Mouse (Mus musculus): ENCODE measurements around the gene Egfl8. TPM values are rescaled to one million over a fixed set of nuclear protein-coding genes. Genes with fewer than 3 reads are reported as not detected.

Gene Egfl8
- polyA plus RNA-seq, 1 experiment from 2014 or later, result 12.3 TPM

DNA sequence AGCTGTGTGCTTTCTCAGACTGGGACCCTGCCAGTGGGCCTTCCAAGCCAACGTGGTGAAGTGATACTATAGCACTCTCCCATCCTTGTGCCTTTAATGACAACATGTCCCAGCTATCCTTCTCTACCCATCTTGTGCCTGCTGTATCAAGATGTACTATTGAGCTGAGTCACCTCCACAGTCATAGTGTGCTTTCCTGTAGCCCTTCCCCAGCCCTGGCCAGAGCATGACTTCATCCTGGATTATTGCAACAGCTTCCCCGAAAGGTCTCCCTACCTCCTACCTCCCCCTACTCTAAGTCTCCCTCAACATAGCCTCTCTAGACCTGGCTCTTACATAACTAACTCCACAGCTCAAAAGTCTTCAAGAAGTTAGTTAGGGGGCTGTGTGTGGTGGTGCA, 19.9 kb upstream of the Egfl8 start:
- no peak for ATAC-seq (ENCODE audit: low FRiP score)
- Histone ChIP-seq H3K9me3 (replicated peaks) (no peaks in the 10 kb centered on the region), H3K36me3 (no peaks in the 10 kb centered on the region), H3K27ac (replicated peaks) (no peak overlapping the region), H3K9ac (replicated peaks) (no peak overlapping the region), H3K4me3 (replicated peaks) (no peak overlapping the region), H3K27me3 (replicated peaks) (peaks cover 14% of the 10 kb centered on the region), H3K4me1 (peaks cover 25% of the 10 kb centered on the region), H3K4me2 (no peak overlapping the region)
- 61% methylated on average over 2 of the region's 2 CpGs for WGBS

GRCm38 (mm10) chr17:34632261-34632691, 16.5 kb upstream of the Egfl8 start:
- no peaks in the 10 kb centered on the region for H3K9me3 ChIP-seq (replicated peaks)
- peak overlapping the region; percentile 90 for H3K4me2 ChIP-seq
- 0 out of 2 replicates have a peak, but pooled peaks have one; percentile 21 for ATAC-seq (ENCODE audit: low FRiP score)
- no peak overlapping the region for H3K27ac ChIP-seq (replicated peaks)
- peak overlapping the region; percentile 18 for H3K9ac ChIP-seq (replicated peaks)
- WGBS, result 2% methylated on average over 26 of the region's 26 CpGs
- peaks cover 52% of the 10 kb centered on the region for H3K4me1 ChIP-seq
- H3K27me3 ChIP-seq (replicated peaks), result peaks cover 20% of the 10 kb centered on the region
- H3K4me3 ChIP-seq (replicated peaks), result peak overlapping the region; percentile 78
- H3K36me3 ChIP-seq, result no peaks in the 10 kb centered on the region

- Histone ChIP-seq H3K4me3 (replicated peaks) (peak overlapping the region; percentile 78), H3K36me3 (no peaks in the 10 kb centered on the region), H3K9me3 (replicated peaks) (no peaks in the 10 kb centered on the region), H3K27me3 (replicated peaks) (peaks cover 20% of the 10 kb centered on the region), H3K9ac (replicated peaks) (peak overlapping the region; percentile 18), H3K4me2 (peak overlapping the region; percentile 90), H3K27ac (replicated peaks) (no peak overlapping the region), H3K4me1 (peaks cover 54% of the 10 kb centered on the region)
- 3% methylated on average over 12 of the region's 12 CpGs for WGBS
- no peak for ATAC-seq (ENCODE audit: low FRiP score)
Observed at GRCm38 (mm10) chr17:34631647-34632046, 15.9 kb upstream of the Egfl8 start.

GRCm38 (mm10) chr17:34630761-34631301, 15.1 kb upstream of the Egfl8 start:
- 2% methylated on average over 45 of the region's 48 CpGs for WGBS
- no peaks in the 10 kb centered on the region for H3K9me3 ChIP-seq (replicated peaks)
- H3K4me2 ChIP-seq, result peak overlapping the region; percentile 90
- H3K4me1 ChIP-seq, result peaks cover 62% of the 10 kb centered on the region
- peak overlapping the region; percentile 42 for H3K9ac ChIP-seq (replicated peaks)
- no peaks in the 10 kb centered on the region for H3K36me3 ChIP-seq
- H3K27ac ChIP-seq (replicated peaks), result no peak overlapping the region
- ATAC-seq (ENCODE audit: low FRiP score), result no peak
- peak overlapping the region; percentile 78 for H3K4me3 ChIP-seq (replicated peaks)
- H3K27me3 ChIP-seq (replicated peaks), result peaks cover 19% of the 10 kb centered on the region

GRCm38 (mm10) chr17:34629796-34630603, 14.2 kb upstream of the Egfl8 start:
- peaks cover 14% of the 10 kb centered on the region for H3K27me3 ChIP-seq (replicated peaks)
- peak overlapping the region; percentile 78 for H3K4me3 ChIP-seq (replicated peaks)
- H3K27ac ChIP-seq (replicated peaks), result 0 out of 2 replicates have a peak overlapping the region, but pooled peaks have one; percentile 93
- H3K4me2 ChIP-seq, result peak overlapping the region; percentile 90
- WGBS, result 15% methylated on average over 12 of the region's 12 CpGs
- peak overlapping the region; percentile 44 for H3K9ac ChIP-seq (replicated peaks)
- no peaks in the 10 kb centered on the region for H3K36me3 ChIP-seq
- peaks cover 69% of the 10 kb centered on the region for H3K4me1 ChIP-seq
- ATAC-seq (ENCODE audit: low FRiP score), result no peak
- no peaks in the 10 kb centered on the region for H3K9me3 ChIP-seq (replicated peaks)

- peak within 1 kb of the TSS; percentile 90 for H3K4me2 ChIP-seq
- no peaks in the 10 kb centered on the region for H3K36me3 ChIP-seq
- WGBS, result under 1% methylated on average over 16 of the region's 16 CpGs
- peak within 1 kb of the TSS; percentile 70 for H3K9ac ChIP-seq (replicated peaks)
- ATAC-seq (ENCODE audit: low FRiP score), result peak; percentile 32
- peak within 1 kb of the TSS; percentile 93 for H3K27ac ChIP-seq (replicated peaks)
- peaks cover 69% of the 10 kb centered on the region for H3K4me1 ChIP-seq
- peaks cover 14% of the 10 kb centered on the region for H3K27me3 ChIP-seq (replicated peaks)
- H3K4me3 ChIP-seq (replicated peaks), result peak within 1 kb of the TSS; percentile 78
- H3K9me3 ChIP-seq (replicated peaks), result no peaks in the 10 kb centered on the region
Observed at GRCm38 (mm10) chr17:34629221-34629751, 13.5 kb upstream of the Egfl8 start, which contains the start of gene Prrt1. Gene Prrt1 (plus strand): TSS chr17:34629533.

DNA sequence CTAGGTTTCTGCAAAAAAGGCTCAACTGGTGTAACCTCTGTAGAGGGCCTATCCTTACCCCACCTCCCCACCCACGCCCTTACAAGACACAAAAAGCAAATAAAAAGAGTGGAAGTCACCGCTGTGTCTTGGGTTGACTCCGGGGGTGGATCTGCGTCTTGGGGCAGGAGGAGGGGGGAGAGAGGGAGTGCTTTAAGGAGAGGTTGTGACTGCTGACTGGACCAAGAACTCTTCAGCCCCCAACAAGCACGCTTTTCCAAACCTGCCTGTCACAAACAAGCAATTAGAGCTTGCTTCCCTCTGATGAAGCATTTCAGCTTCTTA, 12.8 kb upstream of the Egfl8 start:
- H3K4me2 ChIP-seq, result peak overlapping the region; percentile 90
- 20% methylated on average over 5 of the region's 5 CpGs for WGBS
- peak overlapping the region; percentile 78 for H3K4me3 ChIP-seq (replicated peaks)
- H3K27ac ChIP-seq (replicated peaks), result peak overlapping the region; percentile 93
- H3K36me3 ChIP-seq, result peaks cover 4% of the 10 kb centered on the region; the same call in 1 of the 2 replicates
- H3K9ac ChIP-seq (replicated peaks), result peak overlapping the region; percentile 44; the same call in 1 of the 2 replicates
- ATAC-seq (ENCODE audit: low FRiP score), result no peak
- peaks cover 13% of the 10 kb centered on the region for H3K27me3 ChIP-seq (replicated peaks)
- H3K9me3 ChIP-seq (replicated peaks), result no peaks in the 10 kb centered on the region
- H3K4me1 ChIP-seq, result peaks cover 69% of the 10 kb centered on the region

DNA sequence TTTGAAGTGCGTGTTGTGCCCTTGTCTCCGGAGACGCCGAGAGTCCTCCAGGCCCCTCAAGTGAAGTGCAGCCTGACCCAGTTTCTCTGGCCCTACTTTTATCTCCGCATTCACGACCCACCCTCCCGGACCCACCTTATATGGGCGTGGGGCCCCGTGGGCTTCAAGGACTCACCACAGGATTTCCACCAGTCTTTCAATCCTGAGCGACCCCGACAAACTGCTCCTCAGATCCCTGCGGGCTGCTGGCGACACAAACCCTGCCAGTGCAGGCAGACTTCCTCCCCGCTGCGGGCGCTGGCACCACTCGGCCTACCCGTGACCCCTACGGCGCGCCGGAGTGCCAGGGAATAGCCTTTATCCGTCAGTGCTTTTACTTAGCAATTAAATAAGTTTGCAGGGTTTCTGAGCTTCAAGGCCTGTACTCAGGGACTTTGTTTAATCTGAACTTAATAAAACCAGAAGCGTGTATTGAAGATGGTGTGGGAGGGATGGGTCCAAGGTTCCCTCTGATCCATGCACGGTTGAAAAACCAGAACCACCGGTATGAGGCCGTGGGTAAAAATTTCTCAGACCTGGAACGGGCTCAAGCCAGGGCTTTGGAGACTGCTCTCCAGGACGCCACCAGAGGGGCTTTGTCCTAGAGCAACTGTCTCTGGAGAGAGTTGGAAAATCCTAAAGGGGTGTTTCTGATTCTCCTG, 12.3 kb upstream of the Egfl8 start, which contains the start of gene Ppt2:
Gene Ppt2, minus strand, starts transcription at position 568 of the 701 bp plus-strand sequence.
- peak within 1 kb of the TSS; percentile 78 for H3K4me3 ChIP-seq (replicated peaks)
- peaks cover 9% of the 10 kb centered on the region; the same call in 1 of the 2 replicates for H3K36me3 ChIP-seq
- peaks cover 10% of the 10 kb centered on the region; the same call in 1 of the 2 replicates for H3K27me3 ChIP-seq (replicated peaks)
- peak within 1 kb of the TSS; percentile 90 for H3K4me2 ChIP-seq
- peak; percentile 3; the same call in 1 of the 2 replicates for ATAC-seq (ENCODE audit: low FRiP score)
- WGBS, result 6% methylated on average over 29 of the region's 29 CpGs
- peak within 1 kb of the TSS; percentile 70 for H3K9ac ChIP-seq (replicated peaks)
- H3K4me1 ChIP-seq, result peaks cover 69% of the 10 kb centered on the region
- no peaks in the 10 kb centered on the region for H3K9me3 ChIP-seq (replicated peaks)
- peak within 1 kb of the TSS; percentile 93 for H3K27ac ChIP-seq (replicated peaks)

DNA sequence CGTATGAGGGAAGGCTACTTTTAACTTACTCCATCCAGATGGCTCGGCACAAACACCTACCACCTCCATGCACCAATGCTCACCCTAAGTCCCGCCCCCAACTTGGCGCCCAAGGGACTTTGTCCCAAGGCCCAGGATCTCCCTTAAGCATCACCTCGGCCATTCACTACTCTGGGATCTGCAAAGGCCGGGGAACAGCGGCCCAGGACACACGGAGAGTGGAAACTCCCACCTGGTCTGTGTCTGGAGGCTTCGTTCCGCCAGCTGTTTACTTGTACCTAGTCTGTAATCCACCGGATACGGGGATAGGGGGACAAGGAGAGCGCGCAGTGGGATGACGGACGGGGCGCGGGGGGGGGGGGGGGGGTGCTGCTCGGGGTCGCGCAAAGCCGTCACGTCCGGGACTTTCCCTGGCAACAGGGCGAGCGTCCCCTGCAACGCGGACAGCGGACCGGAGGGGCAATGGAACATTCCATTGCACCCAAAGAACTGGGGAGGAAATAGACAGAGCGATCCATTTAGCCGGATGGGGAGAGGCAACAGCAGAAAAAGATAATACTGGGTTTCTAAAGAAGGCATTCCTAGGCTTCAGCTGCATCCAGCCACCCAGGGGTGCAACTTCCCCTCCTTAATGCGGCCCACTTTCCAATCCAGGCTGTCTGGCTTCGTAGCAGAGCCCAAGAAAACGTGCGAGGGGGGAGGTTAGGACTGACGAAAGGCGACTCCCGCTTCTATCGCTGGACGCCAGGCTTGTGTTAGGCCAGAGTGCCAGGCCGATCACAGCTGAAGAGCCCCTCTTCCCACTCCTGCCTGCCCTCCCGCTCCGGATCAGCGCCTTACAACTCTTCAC, 11.5 kb upstream of the Egfl8 start:
- Histone ChIP-seq H3K27me3 (replicated peaks) (peaks cover 10% of the 10 kb centered on the region; the same call in 1 of the 2 replicates), H3K4me3 (replicated peaks) (peak overlapping the region; percentile 78), H3K4me2 (peak overlapping the region; percentile 90), H3K27ac (replicated peaks) (peak overlapping the region; percentile 93), H3K9me3 (replicated peaks) (no peaks in the 10 kb centered on the region), H3K9ac (replicated peaks) (peak overlapping the region; percentile 70), H3K36me3 (peaks cover 17% of the 10 kb centered on the region), H3K4me1 (peaks cover 63% of the 10 kb centered on the region)
- WGBS, result under 1% methylated on average over 43 of the region's 45 CpGs
- peak; percentile 77 for ATAC-seq (ENCODE audit: low FRiP score)

- Histone ChIP-seq H3K27me3 (replicated peaks) (peaks cover 10% of the 10 kb centered on the region; the same call in 1 of the 2 replicates), H3K9ac (replicated peaks) (peak overlapping the region; percentile 70), H3K27ac (replicated peaks) (peak overlapping the region; percentile 93), H3K4me1 (peaks cover 57% of the 10 kb centered on the region), H3K4me2 (peak overlapping the region; percentile 90), H3K4me3 (replicated peaks) (peak overlapping the region; percentile 78), H3K9me3 (replicated peaks) (no peaks in the 10 kb centered on the region), H3K36me3 (peaks cover 21% of the 10 kb centered on the region)
- peak; percentile 46 for ATAC-seq (ENCODE audit: low FRiP score)
- 0% methylated on average over 18 of the region's 18 CpGs for WGBS
Observed at GRCm38 (mm10) chr17:34626773-34627092, 11.0 kb upstream of the Egfl8 start.

Data from neural tube, embryonic 15.5 days (tissue).